Mouse (Mus musculus) hindbrain, embryonic 12.5 days (tissue): Measurements from ENCODE around the gene Cwc25. TPM values are rescaled to one million over a fixed set of nuclear protein-coding genes. Genes with fewer than 3 reads are reported as not detected.
"Not testable (repeated sequence)": the region's sequence is repeated elsewhere in the genome, so short reads cannot be mapped to it uniquely, and the experiment has no call there.

Source experiments
- ATAC-seq: fragments of 200-750 bp; cut with Nextera tagmentation; 2 replicates; pipeline ENCODE4 v1.8.0; 2017; ENCODE audit warnings: moderate TSS enrichment; ENCODE audit not compliant: low FRiP score
- H3K27ac ChIP-seq: fragments of 300-500 bp; sonication (generic); 2 replicates; pipeline ENCODE4 v1.5.1; 2016; ENCODE audit warnings: mild to moderate bottlenecking
- H3K27me3 ChIP-seq: fragments of 300-500 bp; sonication (generic); 2 replicates; pipeline ENCODE4 v1.6.1; 2016; ENCODE audit warnings: mild to moderate bottlenecking
- H3K36me3 ChIP-seq: fragments of 300-500 bp; sonication (generic); 2 replicates; pipeline ENCODE4 v1.6.1; 2016; ENCODE audit warnings: mild to moderate bottlenecking
- H3K4me1 ChIP-seq: fragments of 300-500 bp; sonication (generic); 2 replicates; pipeline ENCODE4 v1.6.1; 2016
- H3K4me2 ChIP-seq: fragments of 300-500 bp; sonication (generic); replicated peaks from 2 replicates; pipeline ENCODE4 v1.6.1; 2016; ENCODE audit warnings: mild to moderate bottlenecking
- H3K4me3 ChIP-seq: fragments of 300-500 bp; sonication (generic); 2 replicates; pipeline ENCODE4 v1.5.1; 2016; ENCODE audit warnings: mild to moderate bottlenecking
- H3K9ac ChIP-seq: fragments of 300-500 bp; sonication (generic); 2 replicates; pipeline ENCODE4 v1.6.1; 2016; ENCODE audit warnings: mild to moderate bottlenecking, moderate library complexity
- H3K9me3 ChIP-seq: fragments of 300-500 bp; sonication (generic); replicated peaks from 2 replicates; pipeline ENCODE4 v1.6.1; 2016; ENCODE audit warnings: mild to moderate bottlenecking
- WGBS: fragments of 180-500 bp; shearing (Covaris S2); methylation state at CpG from one replicate; pipeline ENCODE4 v1.1.7; 2016; 5-methylcytosine and 5-hydroxymethylcytosine counted together
- polyA plus RNA-seq: library from polyadenylated mRNA; unstranded; fragments of >200 nt; fragmentation: Nextera tagmentation; extraction: Ambion mirVana; gene quantifications from 2 replicates; pipeline ENCODE4 v1.2.1, GENCODE M21; 2016

The Cwc25 gene
- polyA plus RNA-seq, 1 experiment from 2014 or later, result 25.4 TPM

GRCm38 (mm10) chr11:97736645-97737044 is 29.7 kb downstream of the Cwc25 start:
- H3K36me3 ChIP-seq, result 0 out of 2 replicates have a peak, but pooled peaks cover 9% of the 10 kb centered on the region
- no peak for ATAC-seq
- 91% methylated on average over 5 of the region's 5 CpGs for WGBS

GRCm38 (mm10) chr11:97734810-97735209 is 31.5 kb downstream of the Cwc25 start:
- H3K4me2 ChIP-seq, ATAC-seq, H3K9me3 ChIP-seq, H3K4me1 ChIP-seq, H3K27me3 ChIP-seq, H3K9ac ChIP-seq, H3K27ac ChIP-seq, H3K4me3 ChIP-seq: not testable (repeated sequence)
- H3K36me3 ChIP-seq, result peaks cover 23% of the 10 kb centered on the region
- 86% methylated on average over 5 of the region's 5 CpGs for WGBS

More at GRCm38 (mm10) chr11:97736645-97737044, 29.7 kb downstream of the Cwc25 start:
- Histone ChIP-seq H3K4me2 (no peak overlapping the region), H3K4me3 (no peak overlapping the region), H3K27me3 (no peaks in the 10 kb centered on the region), H3K4me1 (peaks cover 16% of the 10 kb centered on the region), H3K9ac (no peak overlapping the region), H3K9me3 (no peaks in the 10 kb centered on the region), H3K27ac (no peak overlapping the region)

DNA sequence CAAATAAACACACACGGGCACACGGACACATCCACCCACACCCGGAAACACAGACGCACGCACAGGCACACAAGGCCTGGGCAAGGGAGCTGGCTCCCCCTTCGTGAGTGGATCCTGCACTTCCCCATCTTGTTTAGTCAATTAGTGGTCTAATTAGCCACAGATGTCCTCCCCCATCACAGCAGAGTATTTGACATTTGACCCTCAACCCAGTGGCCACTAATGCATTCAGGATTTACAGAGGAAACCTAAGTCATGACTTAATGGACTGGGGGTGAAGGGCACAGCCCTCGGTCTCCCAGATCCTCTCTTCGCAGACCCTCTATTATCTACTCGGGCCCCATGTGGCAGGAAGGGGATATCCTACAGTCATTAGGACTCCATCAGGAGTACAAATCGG is 32.7 kb downstream of the Cwc25 start:
- peaks cover 33% of the 10 kb centered on the region for H3K36me3 ChIP-seq

DNA sequence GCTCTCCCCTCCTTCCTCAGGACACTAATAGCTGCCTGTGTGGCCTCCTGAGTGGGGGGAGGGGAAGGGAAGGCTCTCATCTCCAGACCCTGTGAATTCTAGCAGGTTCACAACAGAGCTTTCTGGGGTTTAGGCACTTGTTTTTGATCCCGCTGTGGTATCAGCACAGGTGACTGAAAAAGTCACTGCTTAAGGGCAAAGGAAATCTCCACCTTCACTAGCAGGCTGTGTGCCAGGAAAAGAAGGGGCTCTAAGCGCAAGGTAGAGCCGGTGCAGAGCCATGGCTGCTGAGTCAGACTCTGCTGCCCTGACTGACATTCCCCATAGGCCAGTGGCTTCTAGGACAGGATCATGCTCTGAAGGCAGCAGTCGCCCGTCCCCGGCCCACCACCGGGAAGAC is 37.6 kb downstream of the Cwc25 start:
- H3K4me3 ChIP-seq, result no peak overlapping the region
- H3K27ac ChIP-seq, result no peak overlapping the region
- no peaks in the 10 kb centered on the region for H3K27me3 ChIP-seq
- 85% methylated on average over 7 of the region's 7 CpGs for WGBS
- no peak for ATAC-seq
- no peaks in the 10 kb centered on the region for H3K9me3 ChIP-seq
- H3K9ac ChIP-seq, result no peak overlapping the region
- H3K4me2 ChIP-seq, result no peak overlapping the region
- peaks cover 3% of the 10 kb centered on the region; the same call in 1 of the 2 replicates for H3K4me1 ChIP-seq
- peaks cover 83% of the 10 kb centered on the region for H3K36me3 ChIP-seq

More for the DNA sequence above, 32.7 kb downstream of the Cwc25 start:
- Histone ChIP-seq H3K4me2 (no peak overlapping the region), H3K4me3 (no peak overlapping the region), H3K9ac (no peak overlapping the region), H3K27me3 (no peaks in the 10 kb centered on the region), H3K9me3 (no peaks in the 10 kb centered on the region), H3K27ac (no peak overlapping the region), H3K4me1 (peaks cover 9% of the 10 kb centered on the region)
- ATAC-seq, result no peak
- WGBS, result 43% methylated on average over 10 of the region's 10 CpGs

- Histone ChIP-seq H3K27ac (no peak overlapping the region), H3K27me3 (no peaks in the 10 kb centered on the region), H3K4me3 (no peak overlapping the region), H3K4me1 (no peaks in the 10 kb centered on the region; the same call in 1 of the 2 replicates), H3K9ac (no peak overlapping the region), H3K9me3 (no peaks in the 10 kb centered on the region), H3K4me2 (no peak overlapping the region), H3K36me3 (peaks cover 87% of the 10 kb centered on the region)
- WGBS, result 79% methylated on average over 7 of the region's 7 CpGs
- no peak for ATAC-seq
Observed at GRCm38 (mm10) chr11:97728311-97728710, 38.0 kb downstream of the Cwc25 start.

- Histone ChIP-seq H3K27me3 (no peaks in the 10 kb centered on the region), H3K4me1 (no peaks in the 10 kb centered on the region), H3K4me2 (no peak overlapping the region), H3K27ac (no peak overlapping the region), H3K9me3 (peaks cover 6% of the 10 kb centered on the region), H3K9ac (no peak overlapping the region), H3K4me3 (no peak overlapping the region), H3K36me3 (peaks cover 99% of the 10 kb centered on the region)
- WGBS, result 93% methylated on average over 7 of the region's 7 CpGs
- no peak for ATAC-seq
Observed at GRCm38 (mm10) chr11:97723709-97724108, 42.6 kb downstream of the Cwc25 start.

GRCm38 (mm10) chr11:97721338-97721737 is 45.0 kb downstream of the Cwc25 start:
- no peak for ATAC-seq
- WGBS, result 92% methylated on average over 4 of the region's 4 CpGs

GRCm38 (mm10) chr11:97719041-97719440 is 47.3 kb downstream of the Cwc25 start:
- ATAC-seq, result no peak
- H3K36me3 ChIP-seq, result peaks cover 93% of the 10 kb centered on the region
- H3K4me3 ChIP-seq, result no peak overlapping the region

More at GRCm38 (mm10) chr11:97721338-97721737, 45.0 kb downstream of the Cwc25 start:
- no peak overlapping the region for H3K9ac ChIP-seq
- no peaks in the 10 kb centered on the region for H3K4me1 ChIP-seq
- no peak overlapping the region for H3K4me3 ChIP-seq
- peaks cover 96% of the 10 kb centered on the region for H3K36me3 ChIP-seq
- H3K27ac ChIP-seq, result no peak overlapping the region
- no peaks in the 10 kb centered on the region for H3K27me3 ChIP-seq
- H3K4me2 ChIP-seq, result no peak overlapping the region
- peaks cover 6% of the 10 kb centered on the region for H3K9me3 ChIP-seq

GRCm38 (mm10) chr11:97718281-97718860 is 48.0 kb downstream of the Cwc25 start:
- Histone ChIP-seq H3K4me3 (no peak overlapping the region), H3K36me3 (peaks cover 93% of the 10 kb centered on the region), H3K27me3 (no peaks in the 10 kb centered on the region), H3K4me2 (no peak overlapping the region), H3K4me1 (no peaks in the 10 kb centered on the region), H3K9ac (no peak overlapping the region), H3K27ac (no peak overlapping the region), H3K9me3 (peaks cover 12% of the 10 kb centered on the region)
- 89% methylated on average over 15 of the region's 15 CpGs for WGBS
- no peak for ATAC-seq

More at GRCm38 (mm10) chr11:97719041-97719440, 47.3 kb downstream of the Cwc25 start:
- H3K27me3 ChIP-seq, result no peaks in the 10 kb centered on the region
- H3K4me2 ChIP-seq, result no peak overlapping the region
- no peak overlapping the region for H3K9ac ChIP-seq
- no peak overlapping the region for H3K27ac ChIP-seq
- H3K4me1 ChIP-seq, result no peaks in the 10 kb centered on the region
- WGBS, result 89% methylated on average over 4 of the region's 4 CpGs
- peaks cover 12% of the 10 kb centered on the region for H3K9me3 ChIP-seq

GRCm38 (mm10) chr11:97717369-97718280 is 48.7 kb downstream of the Cwc25 start:
- Histone ChIP-seq H3K27me3 (no peaks in the 10 kb centered on the region), H3K27ac (no peak overlapping the region), H3K9ac (no peak overlapping the region), H3K9me3 (peaks cover 12% of the 10 kb centered on the region), H3K4me1 (no peaks in the 10 kb centered on the region), H3K4me2 (no peak overlapping the region), H3K4me3 (no peak overlapping the region), H3K36me3 (peaks cover 94% of the 10 kb centered on the region)
- 89% methylated on average over 26 of the region's 26 CpGs for WGBS
- ATAC-seq, result no peak

DNA sequence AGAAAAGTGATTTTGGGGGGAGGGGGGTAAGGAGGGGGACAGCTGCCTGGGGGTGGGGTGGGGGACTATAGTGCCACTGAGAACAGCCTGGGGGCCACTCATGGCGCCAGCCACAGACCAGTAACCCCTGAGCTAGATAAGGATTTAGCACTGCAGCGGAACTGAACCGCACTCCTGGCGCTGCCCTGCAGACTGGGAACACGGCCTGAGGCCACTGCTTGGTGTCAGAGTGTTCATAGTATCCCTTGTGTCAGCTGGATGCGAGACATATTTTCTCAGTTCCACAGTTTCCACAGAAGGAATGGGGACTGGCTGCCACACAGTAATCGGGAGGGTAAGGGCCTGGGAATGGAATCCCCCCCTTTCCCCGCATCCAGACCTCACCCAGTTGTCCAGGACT is 50.3 kb downstream of the Cwc25 start:
- H3K9ac ChIP-seq, result no peak overlapping the region
- H3K4me3 ChIP-seq, result no peak overlapping the region
- no peak overlapping the region for H3K4me2 ChIP-seq
- no peaks in the 10 kb centered on the region for H3K4me1 ChIP-seq
- 0 out of 2 replicates have a peak, but pooled peaks cover 6% of the 10 kb centered on the region for H3K9me3 ChIP-seq
- H3K27me3 ChIP-seq, result no peaks in the 10 kb centered on the region
- 88% methylated on average over 8 of the region's 8 CpGs for WGBS
- H3K27ac ChIP-seq, result no peak overlapping the region
- peaks cover 94% of the 10 kb centered on the region for H3K36me3 ChIP-seq
- no peak for ATAC-seq
